In genomic region chr4:128959676-128960075, GRCm38 (mm10) we compare ENCODE assay signal across 27 mouse cellular contexts. TPM values are rescaled to one million over a fixed set of nuclear protein-coding genes. Genes with fewer than 3 reads are reported as not detected.
DNase-seq lines count a peak whose midpoint lies in the region; ATAC-seq and TF ChIP-seq lines count a peak whose summit lies in the region.
"Had no signal": no experiment of that assay in that cellular context is flagged by ENCODE, and none has a peak within 500 bp of the region (broad histone marks: within the 10 kb centered on the region; RNA-seq: fewer than 3 reads in every experiment).

No protein-coding gene starts in this region.

- H3K36me3 ChIP-seq in hindbrain, embryonic 16.5 days (ENCODE audit: control insufficient read depth, insufficient read depth, low read length), result no peaks in the 10 kb centered on the region
- no peaks in the 10 kb centered on the region for H3K36me3 ChIP-seq in hindbrain, embryonic 12.5 days
- H3K36me3 ChIP-seq in CH12.LX (replicated peaks in 1 of 2; ENCODE audit: control insufficient read depth in 1 of 2, insufficient read depth in 1 of 2, low read length in 1 of 2), result no peaks in the 10 kb centered on the region
- H3K36me3 ChIP-seq: embryonic facial prominence, embryonic 12.5 days; forebrain, embryonic 12.5 days; heart, embryonic 10.5 days had no signal

- 0 out of 2 replicates have a peak overlapping the region, but pooled peaks have one; percentile 8 for H3K9ac ChIP-seq in hindbrain, embryonic 16.5 days (ENCODE audit: low read depth, low read length)
- H3K9ac ChIP-seq in hindbrain, embryonic 12.5 days, result no peak overlapping the region
- H3K9ac ChIP-seq in CH12.LX (ENCODE audit: insufficient read depth, low read depth), result no peak overlapping the region
- H3K9ac ChIP-seq: embryonic facial prominence, embryonic 12.5 days; forebrain, embryonic 12.5 days; hindbrain, embryonic 14.5 days had no signal

- TF ChIP-seq EP300 in CH12.LX (IDR thresholded peaks at IDR 0.05; ENCODE audit: low read length), result no peak

- 54% methylated on average over 17 of the region's 17 CpGs for WGBS in cerebellum, adult 2 months
- 84% methylated on average over 17 of the region's 17 CpGs for WGBS in hindbrain, embryonic 16.5 days
- 87% methylated on average over 17 of the region's 17 CpGs for WGBS in hindbrain, embryonic 12.5 days

- no peak for TF ChIP-seq CTCF in cerebellum, adult 2 months (IDR thresholded peaks at IDR 0.05; ENCODE audit: borderline replicate concordance, insufficient read depth, low read depth, low read length)
- no peak for TF ChIP-seq CTCF in CH12.LX (conservative IDR thresholded peaks at IDR 0.05 in 1 of 2, IDR thresholded peaks at IDR 0.05 in 1 of 2; ENCODE audit: low read depth in 2 of 2, low read length in 2 of 2)

- dilution Hi-C loops in CH12.LX (cut with MboI; ENCODE audit: extremely low pct_ligation_motif_present, extremely low pct_unique_long_range_greater_than_20kb, low sequenced_read_pairs), result no loop called here

- ATAC-seq in hindbrain, embryonic 16.5 days, result no peak
- ATAC-seq in hindbrain, embryonic 12.5 days (ENCODE audit: low FRiP score), result no peak
- ATAC-seq: activated CD4-positive, CD25-positive, alpha-beta regulatory T cell, adult 4 months; CD4-positive, CD25-positive, alpha-beta regulatory T cell, adult 4 months; forebrain, embryonic 16.5 days; inflammation-experienced regulatory T-cells, adult 6 months; intestine, postnatal 0 days; Patski had no signal

- H3K27me3 ChIP-seq in cerebellum, adult 2 months (ENCODE audit: control insufficient read depth, insufficient read depth, low read length), result no peaks in the 10 kb centered on the region
- H3K27me3 ChIP-seq in hindbrain, embryonic 16.5 days (replicated peaks; ENCODE audit: control insufficient read depth, insufficient read depth, low read length), result no peaks in the 10 kb centered on the region
- peaks cover 22% of the 10 kb centered on the region for H3K27me3 ChIP-seq in hindbrain, embryonic 12.5 days
- H3K27me3 ChIP-seq in CH12.LX (replicated peaks), result peaks cover 43% of the 10 kb centered on the region
- H3K27me3 ChIP-seq: embryonic facial prominence, embryonic 12.5 days; Patski had no signal

- no peak overlapping the region for H3K4me2 ChIP-seq in hindbrain, embryonic 16.5 days (ENCODE audit: low read length)
- H3K4me2 ChIP-seq in hindbrain, embryonic 12.5 days (replicated peaks), result no peak overlapping the region
- no peak overlapping the region for H3K4me2 ChIP-seq in CH12.LX (ENCODE audit: insufficient read depth, low read depth, poor library complexity, severe bottlenecking)
- H3K4me2 ChIP-seq: embryonic facial prominence, embryonic 12.5 days; forebrain, embryonic 12.5 days; hindbrain, embryonic 14.5 days had no signal

- no peaks in the 10 kb centered on the region for H3K79me2 ChIP-seq in CH12.LX (replicated peaks; ENCODE audit: control insufficient read depth, extremely low read depth, insufficient read depth, poor library complexity, severe bottlenecking)

- H3K9me3 ChIP-seq in hindbrain, embryonic 16.5 days (ENCODE audit: control insufficient read depth, low read length), result no peaks in the 10 kb centered on the region
- no peaks in the 10 kb centered on the region for H3K9me3 ChIP-seq in hindbrain, embryonic 12.5 days (replicated peaks)
- H3K9me3 ChIP-seq in CH12.LX (replicated peaks; ENCODE audit: low read length), result no peaks in the 10 kb centered on the region
- H3K9me3 ChIP-seq: embryonic facial prominence, embryonic 12.5 days; forebrain, embryonic 12.5 days; heart, embryonic 10.5 days had no signal

- in situ Hi-C loops in CH12.LX (cut with MboI; ENCODE audit: low pct_ligation_motif_present, low pct_unique_long_range_greater_than_20kb, low sequenced_read_pairs), result no loop called here

- H3K4me1 ChIP-seq in cerebellum, adult 2 months (ENCODE audit: control insufficient read depth, insufficient read depth, low read length), result peaks cover 14% of the 10 kb centered on the region
- peaks cover 27% of the 10 kb centered on the region for H3K4me1 ChIP-seq in hindbrain, embryonic 16.5 days (ENCODE audit: control insufficient read depth, insufficient read depth, low read depth, low read length)
- peaks cover 26% of the 10 kb centered on the region for H3K4me1 ChIP-seq in hindbrain, embryonic 12.5 days
- H3K4me1 ChIP-seq in CH12.LX (ENCODE audit: control insufficient read depth in 1 of 2, insufficient read depth in 2 of 2), result peaks cover 8 to 16% of the 10 kb centered on the region in 2 experiments

- H3K4me3 ChIP-seq in cerebellum, adult 2 months (replicated peaks; ENCODE audit: insufficient read depth, low read depth, low read length), result no peak overlapping the region
- no peak overlapping the region for H3K4me3 ChIP-seq in hindbrain, embryonic 16.5 days (ENCODE audit: low read length)
- H3K4me3 ChIP-seq in hindbrain, embryonic 12.5 days, result no peak overlapping the region
- no peak overlapping the region for H3K4me3 ChIP-seq in CH12.LX (replicated peaks in 1 of 3; ENCODE audit: low read depth in 2 of 3, low read length in 2 of 3, poor library complexity in 1 of 3)
- H3K4me3 ChIP-seq: embryonic facial prominence, embryonic 12.5 days; forebrain, embryonic 12.5 days; heart, embryonic 10.5 days had no signal

- TF ChIP-seq RAD21 in CH12.LX (IDR thresholded peaks at IDR 0.05; ENCODE audit: low read depth, low read length), result no peak

- TF ChIP-seq POLR2A in cerebellum, adult 2 months (IDR thresholded peaks at IDR 0.05; ENCODE audit: borderline replicate concordance, insufficient read depth, low read length), result no peak
- TF ChIP-seq POLR2A in CH12.LX (IDR thresholded peaks at IDR 0.05; ENCODE audit: low read depth, low read length), result 0 out of 2 replicates have a peak, but pooled peaks have one; percentile 25

- DNase-seq in cerebellum, adult 2 months, result peak; percentile 20 to 32
- DNase-seq in cerebellum, adult 8-10 months, result no peak
- DNase-seq in A20 (ENCODE audit: low read depth, low spot score) (peak; percentile 92), CH12.LX (ENCODE audit: extremely low read depth) (peak; percentile 45)
- DNase-seq in heart, adult 18-20 months, result no peak
- DNase-seq in c-Kit-positive CD71-positive TER-119-positive erythroid progenitor cells, embryonic 14.5 days (ENCODE audit: low spot score), result no peak
- DNase-seq: adrenal gland, adult 2 months; adrenal gland, postnatal 25 days; cerebellum, adult 18-20 months; embryo, embryonic 11 days; gastrocnemius, postnatal 14 days; heart, adult 11 months; heart, postnatal 10 days; heart, postnatal 4 days; kidney, adult 8-10 months had no signal

- H3K27ac ChIP-seq in cerebellum, adult 2 months (ENCODE audit: insufficient read depth, low read length), result no peak overlapping the region
- no peak overlapping the region for H3K27ac ChIP-seq in hindbrain, embryonic 16.5 days (ENCODE audit: low read depth, low read length)
- no peak overlapping the region for H3K27ac ChIP-seq in hindbrain, embryonic 12.5 days
- no peak overlapping the region for H3K27ac ChIP-seq in CH12.LX (ENCODE audit: insufficient read depth, low read depth)
- H3K27ac ChIP-seq: embryonic facial prominence, embryonic 12.5 days; forebrain, embryonic 12.5 days; heart, embryonic 10.5 days; hindbrain, embryonic 14.5 days had no signal

TF ChIP-seq in CH12.LX, 34 proteins besides CTCF, POLR2A, EP300 and RAD21:
- TF ChIP-seq ZC3H11A (IDR thresholded peaks at IDR 0.05; ENCODE audit: low read depth, low read length), result no peak
- 0 out of 2 replicates have a peak, but pooled peaks have one; percentile 13 for TF ChIP-seq IRF4 (IDR thresholded peaks at IDR 0.05; ENCODE audit: low read depth, low read length)
- 0 out of 2 replicates have a peak, but pooled peaks have one; percentile 43 for TF ChIP-seq TCF12 (IDR thresholded peaks at IDR 0.05; ENCODE audit: low read depth, low read length)
- no peak for TF ChIP-seq ZKSCAN1 (IDR thresholded peaks at IDR 0.05; ENCODE audit: borderline replicate concordance, low read depth, low read length)
- no peak for TF ChIP-seq SIN3A (IDR thresholded peaks at IDR 0.05; ENCODE audit: low read length)
- TF ChIP-seq ZNF384 (IDR thresholded peaks at IDR 0.05; ENCODE audit: low read depth, low read length), result no peak
- TF ChIP-seq SMC3 (IDR thresholded peaks at IDR 0.05; ENCODE audit: low read depth, low read length), result no peak
- 0 out of 2 replicates have a peak, but pooled peaks have one; percentile 28 for TF ChIP-seq MAX (IDR thresholded peaks at IDR 0.05; ENCODE audit: low read length)
- peak; percentile 67 for TF ChIP-seq HCFC1 (IDR thresholded peaks at IDR 0.05; ENCODE audit: low read depth, low read length)

RNA-seq across cellular contexts. Expression of gene Azin2, which starts 2.6 kb away (rescaled TPM):
- 64.6 TPM in 2 replicates for polyA plus RNA-seq in cerebellum, adult 2 months (2012; rRNA removed)
- polyA plus RNA-seq in hindbrain, embryonic 16.5 days (2015; fragmentation: Nextera tagmentation; extraction: Ambion mirVana), result 23.0 and 23.3 TPM in 2 replicates
- 17.7 and 21.4 TPM in 2 replicates for polyA plus RNA-seq in hindbrain, embryonic 12.5 days (2016; fragmentation: Nextera tagmentation; extraction: Ambion mirVana)
- total RNA-seq in CH12.LX (2012; rRNA removed) (0.63 and 1.7 TPM in 2 replicates), CH12.LX (2014; rRNA removed) (0.58 and 0.91 TPM in 2 replicates)
- polyA plus RNA-seq in CH12.LX (2012; ENCODE audit: insufficient read length, low read depth), result 2.1 and 2.4 TPM in 2 replicates
- total RNA-seq in heart, adult 18-20 months (2021), result 1 to 10 TPM; 2.3 to 3.5 TPM

RNA-seq across cellular contexts. Expression of gene Ak2, which starts 32.1 kb away (rescaled TPM):
- polyA plus RNA-seq in cerebellum, adult 2 months (2012; rRNA removed), result 43.9 and 45.7 TPM in 2 replicates
- 86.5 and 88.6 TPM in 2 replicates for polyA plus RNA-seq in hindbrain, embryonic 16.5 days (2015; fragmentation: Nextera tagmentation; extraction: Ambion mirVana)
- polyA plus RNA-seq in hindbrain, embryonic 12.5 days (2016; fragmentation: Nextera tagmentation; extraction: Ambion mirVana), result 122 and 128 TPM in 2 replicates
- 269 and 278 TPM in 2 replicates for total RNA-seq in CH12.LX (2012; rRNA removed)
- total RNA-seq in CH12.LX (2014; rRNA removed), result 280 and 293 TPM in 2 replicates
- polyA plus RNA-seq in CH12.LX (2012; ENCODE audit: insufficient read length, low read depth), result 343 and 363 TPM in 2 replicates
- 10 to 100 TPM; 75.7 to 78.3 TPM for total RNA-seq in heart, adult 18-20 months (2021)

Comparison
In these comparisons a context has a peak if more than half of its experiments do, and no peak if none do; other contexts are left out.
1. DNase-seq: peak in cerebellum, adult 2 months (2 of 2), A20 (single experiment) and CH12.LX (single experiment); none in cerebellum, adult 8-10 months (single experiment), heart, adult 18-20 months (0 of 2) and c-Kit-positive CD71-positive TER-119-positive erythroid progenitor cells, embryonic 14.5 days (single experiment).